Mouse (Mus musculus): Measurements from ENCODE around the gene Nudt14.

Nudt14 gene

DNA sequence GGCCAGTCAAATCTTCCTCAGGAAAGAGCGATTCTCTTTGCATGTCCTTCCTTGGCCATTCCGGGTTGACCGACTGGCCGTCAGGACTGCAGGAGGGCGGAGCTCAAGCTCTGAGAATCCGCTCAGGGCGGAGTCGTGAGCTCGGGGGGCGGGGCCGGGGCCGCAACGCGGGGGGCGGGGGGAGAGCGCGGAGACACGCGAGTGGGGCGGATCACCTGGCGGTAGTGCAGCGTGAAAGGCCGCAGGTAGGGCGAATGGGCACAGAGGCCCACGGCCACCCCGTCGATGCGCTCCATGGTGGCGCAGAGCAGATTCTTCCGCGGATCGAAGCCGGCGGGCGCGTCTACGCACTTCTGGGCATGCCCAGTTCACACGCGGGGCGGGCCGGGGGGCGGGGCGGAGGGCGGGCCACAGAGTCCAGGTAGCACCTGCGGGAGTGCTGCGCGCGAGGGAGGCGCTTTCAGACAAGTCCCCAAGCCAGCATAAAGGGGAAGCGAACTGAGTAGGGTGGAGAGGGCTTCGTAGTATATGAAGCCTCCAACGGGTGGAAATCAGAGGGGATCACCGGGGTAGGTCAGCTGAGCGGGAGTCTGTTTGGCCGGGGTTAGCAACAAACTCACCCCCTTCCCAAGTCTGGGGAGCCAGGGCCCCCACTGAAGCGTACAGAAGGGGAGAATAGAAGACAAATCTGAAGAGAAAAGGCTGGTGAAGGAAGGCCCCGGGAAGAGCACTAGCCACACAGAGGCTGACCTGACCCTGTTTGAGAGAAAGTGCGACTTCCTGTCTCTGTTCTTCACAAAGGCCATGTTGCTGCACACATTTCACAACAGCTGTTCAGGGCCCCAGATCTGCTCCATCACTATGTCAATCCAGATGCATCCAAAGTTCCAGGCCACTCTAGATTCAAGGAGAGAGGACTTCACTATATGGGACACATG lies at the start of gene Nudt14:
Gene Nudt14 (minus strand): TSS at position 349 of the 938 bp plus-strand sequence.
- peak; percentile 74 to 82 for DNase-seq (ENCODE audit: low spot score in 2 of 2)

DNA sequence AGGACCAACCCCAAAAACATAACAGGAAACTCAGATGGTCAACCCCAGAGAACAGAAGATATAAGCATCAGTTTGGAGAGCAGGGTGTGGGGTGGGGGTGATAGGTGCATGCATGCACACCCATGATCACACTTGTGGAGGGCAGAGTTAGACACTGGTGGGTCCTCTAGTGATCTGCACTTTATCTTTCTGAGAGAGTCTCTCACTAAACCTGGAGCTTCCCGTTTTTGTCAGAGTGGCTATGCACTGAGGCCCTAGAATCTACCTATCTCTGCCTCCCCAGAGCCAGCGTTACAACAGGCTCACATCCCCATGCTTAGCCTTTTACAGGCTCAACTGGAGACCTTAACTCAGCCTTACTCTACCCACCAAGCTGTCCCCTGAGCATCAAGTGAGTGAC lies 49.5 kb upstream of the Nudt14 start:
- no peak for DNase-seq (ENCODE audit: low spot score in 2 of 2)

DNA sequence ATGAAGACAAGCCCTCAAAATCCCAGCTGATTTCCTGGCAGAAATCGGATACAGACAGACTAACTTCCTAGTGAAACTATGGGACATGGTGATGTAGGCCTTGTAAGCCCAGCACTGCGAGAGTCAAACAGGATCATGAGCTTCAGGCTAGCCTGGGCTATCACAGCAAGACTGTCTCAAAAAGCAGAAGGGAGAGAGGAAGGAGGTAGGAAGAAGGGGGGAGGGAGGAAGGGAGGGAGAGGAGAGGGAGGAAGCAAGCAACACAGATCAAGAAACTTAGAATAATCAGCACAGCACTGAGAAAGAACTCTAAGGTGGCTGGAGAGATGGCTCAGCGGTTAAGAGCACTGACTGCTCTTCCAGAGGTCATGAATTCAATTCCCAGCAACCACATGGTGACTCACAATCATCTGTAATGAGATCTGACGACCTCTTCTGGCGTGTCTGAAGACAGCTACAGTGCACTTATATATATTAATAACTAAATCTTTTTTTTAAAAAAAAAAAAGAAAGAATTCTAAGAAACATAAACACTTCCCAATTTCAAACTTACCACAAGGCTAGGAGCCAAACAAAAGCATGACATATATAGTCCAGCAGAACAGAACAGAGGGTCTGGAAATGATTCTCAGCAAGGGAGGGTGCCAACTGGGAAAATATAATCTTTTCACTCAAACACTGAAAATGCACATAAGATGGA lies 48.9 kb upstream of the Nudt14 start:
- no peak for DNase-seq (ENCODE audit: low spot score in 2 of 2)

DNA sequence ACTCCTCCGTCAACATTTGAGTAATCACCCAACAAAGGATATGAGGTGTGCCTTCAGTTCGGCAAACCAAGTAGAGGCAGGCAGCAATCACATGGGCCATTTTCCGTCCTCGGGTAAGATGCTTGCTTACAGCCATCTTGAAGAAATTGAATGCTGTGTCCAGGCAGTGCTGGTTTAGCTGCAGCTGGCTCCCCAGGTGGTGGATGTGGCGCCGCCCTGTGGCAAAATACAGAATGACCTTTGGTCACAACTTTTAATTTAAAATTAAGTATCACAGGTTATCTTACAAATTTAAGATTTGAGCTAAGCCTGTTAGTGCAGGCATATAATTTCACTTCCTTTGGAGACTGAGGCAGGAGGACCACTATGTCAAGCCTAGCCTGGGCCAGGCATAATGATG lies 46.0 kb upstream of the Nudt14 start:
- DNase-seq (ENCODE audit: low spot score in 2 of 2) = peak; percentile 44 to 80

DNA sequence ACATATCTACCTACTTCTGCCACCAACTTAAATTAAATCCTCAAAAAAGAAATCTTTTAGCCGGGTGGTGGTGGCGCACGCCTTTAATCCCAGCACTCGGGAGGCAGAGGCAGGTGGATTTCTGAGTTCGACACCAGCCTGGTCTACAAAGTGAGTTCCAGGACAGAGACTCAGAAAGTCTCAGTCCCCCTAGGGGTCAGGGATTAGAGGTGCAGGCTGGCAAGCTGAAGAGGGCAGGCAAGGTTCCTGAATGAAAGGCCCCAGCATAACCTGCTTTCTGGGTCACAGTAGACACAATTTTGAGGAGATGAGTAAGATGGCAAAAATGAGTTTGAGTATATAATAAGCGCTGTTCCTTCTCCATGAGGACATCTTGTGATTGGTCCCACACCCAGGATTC lies 43.4 kb upstream of the Nudt14 start:
- DNase-seq (ENCODE audit: low spot score in 2 of 2) = peak in 1 of 2 experiments; percentile 48

DNA sequence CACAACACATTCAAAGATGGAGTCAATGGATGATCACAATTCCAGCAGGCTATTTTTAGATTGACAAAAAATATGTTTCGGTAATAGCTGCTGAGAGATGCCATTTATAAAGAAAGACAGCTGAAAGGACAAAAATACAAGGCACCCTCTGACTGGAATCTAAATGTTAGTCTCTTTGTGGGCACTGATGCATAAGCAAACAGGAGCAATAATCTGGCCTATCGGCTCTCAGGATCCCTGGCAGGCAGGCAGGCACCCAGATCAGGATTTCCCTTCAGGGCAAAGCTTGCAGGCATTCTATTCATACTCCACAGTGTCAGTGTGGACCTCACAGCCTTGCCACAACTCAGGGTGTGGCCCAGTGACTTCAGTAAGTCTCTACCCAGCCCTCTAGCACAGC lies 40.1 kb upstream of the Nudt14 start:
- DNase-seq (ENCODE audit: low spot score in 2 of 2) = no peak

DNA sequence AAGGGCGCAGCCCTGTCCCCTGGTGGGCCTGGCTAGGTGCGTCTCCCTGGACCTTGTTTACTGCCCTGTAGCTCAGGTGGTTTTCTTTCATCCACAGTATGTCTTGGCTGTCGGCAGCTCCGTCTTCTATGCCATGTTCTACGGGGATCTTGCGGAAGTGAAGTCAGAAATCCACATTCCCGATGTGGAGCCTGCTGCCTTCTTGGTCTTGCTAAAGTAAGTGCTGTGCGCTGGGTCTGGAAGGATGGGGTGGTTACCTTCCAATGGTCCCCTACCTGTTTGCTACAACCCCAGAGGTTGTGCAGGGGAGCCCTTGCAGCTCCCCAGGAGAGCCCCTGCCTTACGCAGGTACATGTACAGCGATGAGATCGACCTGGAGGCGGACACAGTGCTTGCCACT lies 35.2 kb upstream of the Nudt14 start:
- no peak for DNase-seq (ENCODE audit: low spot score in 2 of 2)

DNA sequence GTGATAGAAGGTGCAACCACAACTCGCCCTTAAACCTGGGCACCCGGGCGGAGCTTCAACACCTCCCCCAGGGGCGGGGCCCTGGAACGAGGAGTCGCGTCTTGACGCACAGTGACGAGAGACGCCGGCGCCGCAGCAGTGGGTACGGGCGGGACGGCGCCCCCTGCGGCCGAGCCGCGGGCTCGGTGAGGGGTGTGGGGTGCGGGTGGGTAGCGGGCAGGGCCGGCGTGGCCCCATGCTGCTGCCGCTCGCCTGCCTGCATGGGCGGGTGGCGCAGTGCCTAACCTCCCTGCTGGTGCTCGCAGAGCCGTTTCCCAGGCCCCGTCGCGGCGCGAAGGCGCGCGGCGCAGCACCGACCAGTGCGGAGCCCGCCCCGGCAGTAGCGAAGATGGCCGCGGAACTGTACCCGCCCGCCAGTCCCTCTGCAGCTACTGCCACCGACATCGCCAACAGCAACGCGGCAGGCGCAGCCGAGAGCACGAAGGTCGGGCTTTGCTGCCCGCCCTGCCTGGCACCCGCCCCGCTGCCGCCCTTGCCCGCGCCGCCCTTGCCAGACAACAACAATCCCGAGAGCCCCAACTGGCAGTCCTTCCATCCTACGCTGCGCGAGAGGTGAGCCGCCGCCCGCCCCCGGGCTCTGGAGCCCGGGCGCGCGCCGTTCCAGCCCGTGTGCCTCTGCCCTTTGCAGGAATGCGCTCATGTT lies 34.6 kb upstream of the Nudt14 start, which contains the start of gene Btbd6:
Gene Btbd6 (plus strand): TSS at position 112 of the 703 bp plus-strand sequence.
- peak; percentile 73 to 91 for DNase-seq (ENCODE audit: low spot score in 2 of 2)

DNA sequence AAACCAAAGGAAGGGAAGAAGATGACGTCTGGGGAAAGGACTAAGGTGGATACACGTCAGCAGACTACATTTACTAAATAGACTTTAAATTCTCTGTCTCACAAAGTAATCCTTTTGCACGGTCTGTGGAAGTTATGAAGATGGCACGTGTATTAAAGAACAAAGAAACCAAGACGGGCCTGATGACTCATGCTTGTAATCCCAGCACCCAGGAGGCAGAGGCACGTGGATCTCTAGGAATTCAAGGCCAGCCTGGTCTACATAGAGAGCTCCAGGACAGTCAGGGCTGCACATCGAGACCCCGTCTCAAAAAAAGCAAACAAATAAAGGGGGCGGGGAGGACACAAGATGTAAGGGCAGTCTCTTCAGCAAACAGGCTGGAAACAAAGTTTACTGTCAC lies 32.8 kb upstream of the Nudt14 start:
- DNase-seq (ENCODE audit: low spot score in 2 of 2) = no peak

DNA sequence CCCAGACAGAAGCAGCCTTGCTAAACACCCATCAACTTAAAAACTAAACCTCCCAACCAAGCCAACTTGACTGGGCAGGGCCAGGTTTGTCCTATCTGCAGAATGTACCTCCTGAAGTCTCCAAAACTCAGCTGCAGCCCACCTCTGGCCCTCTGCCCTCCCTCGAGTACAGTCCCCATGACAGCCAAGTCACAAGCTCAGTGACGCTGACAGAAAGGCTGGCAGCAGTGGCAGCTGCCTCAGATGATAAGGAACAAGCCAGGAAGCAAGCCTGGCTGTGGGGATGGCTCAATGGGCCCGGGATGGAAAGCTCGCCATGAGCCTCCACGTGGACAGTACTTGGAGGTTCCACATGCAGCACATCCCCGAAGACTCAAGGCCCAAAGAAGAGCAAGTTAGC lies 27.7 kb upstream of the Nudt14 start:
- DNase-seq (ENCODE audit: low spot score in 2 of 2) = no peak

DNA sequence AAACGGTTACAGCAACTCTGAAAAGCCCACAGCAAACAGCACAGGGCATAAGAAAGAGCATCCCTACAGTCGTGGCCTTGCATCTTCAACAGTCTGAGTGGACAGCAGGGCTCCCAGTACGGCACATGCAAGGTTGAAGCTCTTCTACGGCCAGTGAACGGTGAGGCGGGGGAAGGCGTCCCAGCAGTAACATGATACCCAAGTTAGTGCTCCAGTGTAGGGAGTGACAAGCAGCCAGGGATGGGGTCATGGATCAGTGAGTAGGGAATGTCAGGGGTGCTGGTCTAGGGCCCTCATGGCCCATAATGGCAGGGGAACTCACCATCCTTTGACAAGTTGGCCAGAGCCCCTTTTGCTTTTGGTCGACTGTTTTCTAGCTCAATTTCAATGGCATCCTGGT lies 27.0 kb upstream of the Nudt14 start:
- no peak for DNase-seq (ENCODE audit: low spot score in 2 of 2)

DNA sequence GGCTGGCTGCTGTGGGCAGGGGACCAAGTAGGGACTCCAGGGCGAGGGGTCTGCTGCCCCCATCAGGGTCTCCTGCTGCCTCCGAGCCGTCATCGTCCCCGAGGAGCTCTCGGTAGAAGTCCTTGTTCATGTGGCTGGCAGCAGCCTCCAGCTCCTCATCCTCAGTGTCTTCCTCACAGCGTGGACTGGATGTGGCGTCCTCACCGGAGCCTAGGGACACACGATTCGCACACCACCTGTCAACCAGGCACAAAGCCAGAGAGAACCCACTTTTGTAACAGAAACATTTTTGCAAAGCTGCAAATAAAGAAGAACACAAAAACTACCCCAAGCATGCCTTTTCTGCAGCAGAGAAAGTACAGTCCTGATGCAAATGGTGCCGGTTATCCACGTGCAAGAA lies 23.9 kb upstream of the Nudt14 start:
- DNase-seq (ENCODE audit: low spot score in 2 of 2) = no peak

DNA sequence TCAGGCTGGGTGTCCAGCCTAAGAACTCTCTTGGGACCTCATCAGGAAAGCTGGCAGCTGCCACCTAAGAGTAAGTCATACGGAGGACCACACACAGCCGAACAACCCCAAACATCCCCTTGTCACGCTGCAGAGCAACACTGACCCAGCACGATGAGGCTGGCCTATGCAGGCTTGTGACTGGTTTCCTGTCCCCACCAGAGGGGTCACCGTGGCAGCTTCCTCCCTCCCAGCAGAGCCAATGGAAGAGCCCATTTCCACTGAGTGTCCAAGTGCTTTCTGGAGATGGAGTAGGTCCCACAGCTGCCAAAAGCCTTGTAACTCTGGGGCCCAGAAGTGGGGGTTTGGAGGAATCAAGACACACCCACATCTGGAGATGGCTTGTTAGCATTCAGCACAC lies 19.9 kb upstream of the Nudt14 start:
- no peak for DNase-seq (ENCODE audit: low spot score in 2 of 2)

DNA sequence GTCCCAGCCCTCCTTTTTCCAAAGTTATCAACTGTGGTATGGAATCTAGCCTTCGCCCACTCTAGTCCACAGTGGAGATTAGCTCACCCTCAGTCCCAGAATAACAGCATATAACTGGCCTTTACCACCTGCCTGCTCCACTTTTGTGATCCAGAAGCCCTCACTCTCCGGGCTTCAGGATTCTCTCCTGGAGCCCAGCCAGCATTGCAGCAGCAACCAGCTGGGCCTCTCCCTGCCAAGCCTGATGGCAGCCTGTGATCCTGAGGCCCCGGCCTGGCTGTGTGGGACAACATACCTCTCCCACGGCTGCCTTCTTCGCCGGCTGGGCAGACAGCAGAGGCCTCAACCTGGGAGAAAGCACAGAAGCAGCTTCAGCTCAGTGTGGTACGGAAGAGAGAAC lies 19.5 kb upstream of the Nudt14 start:
- no peak for DNase-seq (ENCODE audit: low spot score in 2 of 2)

DNA sequence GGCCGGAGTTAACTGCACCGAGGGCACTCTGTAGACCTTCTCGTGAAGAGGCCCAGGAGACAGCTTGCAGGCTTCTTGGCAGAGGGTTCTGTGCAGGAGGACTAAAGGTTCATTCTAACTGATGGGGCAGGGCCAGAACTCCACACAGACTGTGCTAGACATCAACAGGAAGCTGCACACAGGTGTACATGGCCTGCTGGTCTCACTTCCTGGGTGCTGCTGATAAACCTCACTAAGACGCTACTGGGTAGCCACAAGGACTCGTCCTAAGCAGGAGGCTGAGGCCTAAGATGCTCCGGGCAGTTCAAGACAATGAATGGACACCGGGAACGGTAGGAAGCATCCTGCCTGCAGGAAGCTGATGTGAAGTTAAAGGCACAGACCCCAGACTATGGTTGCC lies 17.5 kb upstream of the Nudt14 start:
- no peak for DNase-seq (ENCODE audit: low spot score in 2 of 2)

DNA sequence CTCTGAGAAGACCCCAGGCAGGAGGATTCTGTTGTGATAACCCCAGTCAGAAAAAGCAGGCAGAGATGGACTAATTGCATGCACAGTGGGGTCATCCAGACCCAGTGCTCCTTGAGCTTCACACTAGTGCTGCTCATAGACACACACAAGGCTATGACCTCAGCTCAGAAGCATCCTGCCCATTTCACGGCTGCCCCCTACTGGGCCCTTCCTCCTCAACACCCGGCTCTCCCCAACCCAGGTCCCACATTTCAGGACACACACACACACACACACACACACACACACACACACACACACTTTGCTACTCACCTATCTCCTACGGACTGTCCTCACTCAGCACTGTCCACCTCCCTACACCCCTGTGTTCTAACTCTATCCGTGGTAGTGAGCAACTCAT lies 16.4 kb upstream of the Nudt14 start:
- peak in 1 of 2 experiments; percentile 67 for DNase-seq (ENCODE audit: low spot score in 2 of 2)

DNA sequence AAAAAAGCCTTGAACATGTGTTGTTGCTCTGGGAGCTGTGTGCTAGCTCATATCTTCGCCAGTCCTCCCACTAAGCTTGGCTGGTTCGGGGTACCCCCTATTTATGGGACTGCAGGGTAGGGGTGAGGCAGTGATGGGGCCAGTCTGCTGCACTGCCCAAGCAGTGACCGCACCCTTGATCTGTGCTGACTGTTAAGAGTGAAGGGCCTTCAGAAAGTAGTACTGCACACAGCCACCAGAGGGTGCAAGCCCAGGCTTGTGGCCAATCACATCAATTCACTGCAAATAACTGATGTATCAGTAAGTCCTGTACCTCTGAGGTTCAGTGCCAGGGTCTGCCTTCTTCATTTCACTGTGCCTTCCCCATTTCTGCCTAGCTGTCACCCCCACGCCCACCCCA lies 13.9 kb upstream of the Nudt14 start:
- peak; percentile 73 to 88 for DNase-seq (ENCODE audit: low spot score in 2 of 2)

DNA sequence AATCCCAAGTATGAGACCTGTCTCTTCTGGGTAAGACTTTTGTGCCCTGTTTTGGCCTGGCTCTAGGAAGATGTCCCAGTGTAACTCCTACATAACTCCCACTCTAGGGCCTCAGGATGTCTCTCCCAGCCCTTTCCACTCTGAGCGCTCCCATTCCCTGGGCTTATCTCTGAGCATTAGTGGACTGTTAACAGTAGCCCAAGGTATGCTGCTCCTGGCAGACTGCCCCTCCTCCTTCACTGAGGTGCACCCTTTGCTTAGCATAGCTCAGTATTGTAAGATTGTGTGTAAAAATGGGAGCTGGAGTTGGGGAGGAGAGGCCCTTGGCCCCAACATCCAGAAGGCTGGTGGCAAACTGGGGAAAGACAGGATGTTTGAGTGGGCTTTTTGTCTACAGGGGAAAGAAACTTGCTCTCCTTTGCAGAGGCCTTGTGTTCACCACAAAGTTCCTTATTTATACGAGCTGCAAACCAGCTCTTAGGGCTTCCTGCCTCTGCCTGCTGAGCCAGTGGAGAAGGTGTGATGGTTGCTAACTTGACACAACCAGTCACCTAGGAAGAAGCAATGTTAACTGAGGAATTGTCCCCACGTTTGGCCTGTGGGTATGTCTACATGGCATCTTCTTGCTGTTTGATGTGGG lies 11.1 kb upstream of the Nudt14 start:
- DNase-seq (ENCODE audit: low spot score in 2 of 2) = no peak

DNA sequence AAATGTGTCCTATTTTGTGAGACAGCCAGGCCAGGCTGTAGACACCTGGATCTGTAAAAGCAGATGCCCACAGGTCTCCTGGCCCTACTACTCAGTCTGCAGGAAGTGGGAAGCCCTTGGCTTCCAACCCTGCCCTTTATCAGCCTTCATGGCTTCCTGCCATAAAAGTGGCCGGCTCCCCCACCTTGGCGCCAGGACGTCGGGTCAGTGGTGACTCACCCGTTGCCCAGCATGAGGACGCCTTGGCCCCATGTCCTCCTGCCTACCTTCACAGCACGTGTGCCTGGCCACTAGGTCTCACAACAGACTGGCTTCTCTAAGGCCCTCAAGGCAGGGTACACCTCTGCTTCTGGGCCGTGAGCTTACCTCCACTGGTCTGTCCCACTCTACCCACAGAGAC lies 10.5 kb upstream of the Nudt14 start:
- no peak for DNase-seq (ENCODE audit: low spot score in 2 of 2)

DNA sequence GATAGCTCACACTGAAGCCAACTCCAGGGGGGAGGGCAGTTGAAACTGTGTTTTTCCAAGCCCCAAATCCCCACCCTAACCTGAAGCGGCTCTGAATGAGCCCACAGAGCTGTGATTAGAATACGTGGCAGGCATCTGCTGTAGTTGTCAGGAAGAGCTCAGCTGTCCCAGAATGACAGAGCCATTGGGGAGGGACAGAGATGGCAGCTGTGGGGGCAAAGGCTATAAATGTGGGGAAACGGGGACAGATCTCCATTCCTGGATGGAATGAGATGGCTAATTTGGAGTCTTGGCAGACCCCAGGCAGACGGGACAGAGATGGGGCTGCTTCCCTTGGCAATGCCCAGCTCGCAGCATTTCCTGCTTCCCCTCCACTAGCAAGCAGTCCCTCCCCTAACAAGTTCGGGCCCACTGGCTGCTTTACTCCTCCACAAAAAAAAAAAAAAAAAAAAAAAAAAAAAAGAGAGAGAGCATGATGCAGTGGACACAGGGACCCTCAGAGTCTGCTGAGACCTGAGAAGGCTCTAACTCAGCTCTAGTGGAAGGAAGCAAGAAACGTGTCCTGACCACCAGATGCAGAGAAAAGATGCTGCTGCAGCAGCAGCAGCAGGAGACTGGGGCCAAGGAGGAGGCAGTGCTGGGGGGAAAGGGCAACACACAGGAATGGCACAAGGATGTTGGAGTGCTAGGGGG lies 9.4 kb upstream of the Nudt14 start:
- no peak for DNase-seq (ENCODE audit: low spot score in 2 of 2)

DNA sequence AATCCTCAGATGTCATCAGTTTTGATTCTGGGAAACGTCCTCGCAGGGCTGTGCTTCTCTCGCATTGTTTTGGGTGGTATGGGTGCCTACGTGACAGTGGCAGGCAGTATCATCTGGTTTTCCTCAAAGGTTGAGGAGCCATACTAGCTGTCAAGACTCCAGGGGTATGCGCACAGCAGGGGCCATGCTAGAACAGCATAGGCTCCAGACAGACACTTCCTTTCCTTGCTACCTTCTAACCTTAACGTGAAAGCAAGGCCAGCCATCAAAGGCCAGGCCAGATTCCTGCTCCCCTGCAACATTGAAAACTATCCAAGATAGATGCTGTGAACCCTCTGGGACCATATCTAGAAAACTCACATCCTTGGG lies 8.8 kb upstream of the Nudt14 start:
- no peak for DNase-seq (ENCODE audit: low spot score in 2 of 2)

All from spleen, postnatal 10 days (tissue).